Mouse (Mus musculus) liver, embryonic 14.5 days (tissue): ENCODE measurements around the gene Itga11.
"Not testable (repeated sequence)": the region's sequence is repeated elsewhere in the genome, so short reads cannot be mapped to it uniquely, and the experiment has no call there.

Experiments used
- CTCF ChIP-seq: IDR thresholded peaks from 2 replicates; pipeline ENCODE4 v1.5.1; 2016; ENCODE audit warnings: antibody characterized with exemption, low read depth, control low read depth
- EP300 ChIP-seq: IDR thresholded peaks from 2 replicates; pipeline ENCODE4 v1.6.1; 2016; ENCODE audit warnings: antibody characterized with exemption, low read depth

DNA sequence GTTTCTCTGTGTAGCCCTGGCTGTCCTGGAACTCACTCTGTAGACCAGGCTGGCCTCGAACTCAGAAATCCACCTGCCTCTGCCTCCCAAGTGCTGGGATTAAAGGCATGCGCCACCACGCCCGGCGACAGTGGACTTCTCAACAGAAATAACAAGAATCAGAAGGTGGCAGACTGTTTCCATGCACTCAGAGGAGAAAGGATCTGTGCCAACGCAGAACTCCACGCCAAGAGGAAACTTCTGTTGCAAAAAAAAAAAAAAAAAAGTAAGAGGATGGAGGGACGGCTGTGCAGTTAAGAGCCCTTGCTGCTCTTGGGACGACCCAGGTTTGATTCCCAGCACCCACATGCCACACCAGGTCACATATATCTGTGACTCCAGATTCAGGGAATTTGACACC lies 16.7 kb upstream of the Itga11 start:
- not testable (repeated sequence) for TF ChIP-seq CTCF, EP300
